Mouse (Mus musculus) kidney, embryonic 15.5 days (tissue): ENCODE measurements around the gene Ugt1a7c. TPM values are rescaled to one million over a fixed set of nuclear protein-coding genes. Genes with fewer than 3 reads are reported as not detected.
A peak's percentile ranks its signal among the peaks of the same experiment; 100 is the strongest.

ENCODE experiments used
- ATAC-seq: fragments of 200-750 bp; cut with Nextera tagmentation; replicated peaks from 2 replicates; pipeline ENCODE4 v1.8.0; 2017; ENCODE audit warnings: moderate TSS enrichment; ENCODE audit not compliant: low FRiP score
- H3K27ac ChIP-seq: fragments of 300-500 bp; sonication (generic); 2 replicates; pipeline ENCODE4 v1.5.1; 2015; ENCODE audit warnings: mild to moderate bottlenecking, inconsistent platforms
- H3K27me3 ChIP-seq: fragments of 300-500 bp; sonication (generic); 2 replicates; pipeline ENCODE4 v1.6.1; 2015; ENCODE audit warnings: inconsistent platforms
- H3K36me3 ChIP-seq: fragments of 300-500 bp; sonication (generic); 2 replicates; pipeline ENCODE4 v1.6.1; 2015; ENCODE audit warnings: inconsistent platforms
- H3K4me1 ChIP-seq: fragments of 300-500 bp; sonication (generic); 2 replicates; pipeline ENCODE4 v1.6.1; 2015; ENCODE audit warnings: inconsistent platforms
- H3K4me2 ChIP-seq: fragments of 300-500 bp; sonication (generic); 2 replicates; pipeline ENCODE4 v1.6.1; 2015; ENCODE audit warnings: moderate library complexity, mild to moderate bottlenecking, inconsistent platforms
- H3K4me3 ChIP-seq: fragments of 300-500 bp; sonication (generic); replicated peaks from 2 replicates; pipeline ENCODE4 v1.5.1; 2015; ENCODE audit warnings: mild to moderate bottlenecking, inconsistent platforms
- H3K9ac ChIP-seq: fragments of 300-500 bp; sonication (generic); 2 replicates; pipeline ENCODE4 v1.6.1; 2015; ENCODE audit warnings: mild to moderate bottlenecking, inconsistent platforms
- H3K9me3 ChIP-seq: fragments of 300-500 bp; sonication (generic); replicated peaks from 2 replicates; pipeline ENCODE4 v1.6.1; 2016; ENCODE audit warnings: inconsistent platforms
- WGBS: fragments of 180-500 bp; shearing (Covaris S2); methylation state at CpG from one replicate; pipeline ENCODE4 v1.1.7; 2015; ENCODE audit warnings: mixed read lengths; 5-methylcytosine and 5-hydroxymethylcytosine counted together
- polyA plus RNA-seq: library from polyadenylated mRNA; unstranded; fragments of >200 nt; fragmentation: Nextera tagmentation; extraction: Ambion mirVana; gene quantifications from 2 replicates; pipeline ENCODE4 v1.2.1, GENCODE M21; 2015

The Ugt1a7c gene
- polyA plus RNA-seq, 1 experiment from 2014 or later = 8.9 TPM

DNA sequence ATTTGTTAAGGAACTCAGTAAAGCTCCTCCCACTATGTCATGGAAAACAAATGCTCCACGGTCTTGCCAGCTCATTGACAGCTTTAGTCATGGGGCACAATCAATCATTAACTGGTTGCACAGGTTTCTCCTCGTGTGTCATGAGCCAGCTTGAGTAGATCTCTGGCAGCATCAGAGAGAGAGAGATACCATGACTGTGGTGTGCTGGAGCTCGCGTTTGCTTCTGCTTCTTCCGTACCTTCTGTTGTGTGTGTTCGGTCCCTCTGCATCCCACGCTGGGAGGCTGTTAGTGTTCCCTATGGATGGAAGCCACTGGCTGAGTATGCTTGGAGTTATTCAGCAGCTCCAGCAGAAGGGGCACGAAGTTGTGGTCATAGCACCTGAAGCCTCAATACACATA is 117.0 kb downstream of the Ugt1a7c start, which contains the start of gene Ugt1a1:
TSS of gene Ugt1a1 (plus strand) at position 148 of the 400 bp plus-strand sequence.
- Histone ChIP-seq H3K27me3 (no peaks in the 10 kb centered on the region), H3K4me2 (no peak within 1 kb of the TSS), H3K4me3 (no peak within 1 kb of the TSS), H3K4me1 (no peaks in the 10 kb centered on the region), H3K9ac (no peak within 1 kb of the TSS), H3K27ac (no peak within 1 kb of the TSS), H3K36me3 (no peaks in the 10 kb centered on the region), H3K9me3 (peaks cover 50% of the 10 kb centered on the region)
- peak; percentile 34; the same call in 1 of the 2 replicates for ATAC-seq
- 69% methylated on average over 8 of the region's 8 CpGs for WGBS

DNA sequence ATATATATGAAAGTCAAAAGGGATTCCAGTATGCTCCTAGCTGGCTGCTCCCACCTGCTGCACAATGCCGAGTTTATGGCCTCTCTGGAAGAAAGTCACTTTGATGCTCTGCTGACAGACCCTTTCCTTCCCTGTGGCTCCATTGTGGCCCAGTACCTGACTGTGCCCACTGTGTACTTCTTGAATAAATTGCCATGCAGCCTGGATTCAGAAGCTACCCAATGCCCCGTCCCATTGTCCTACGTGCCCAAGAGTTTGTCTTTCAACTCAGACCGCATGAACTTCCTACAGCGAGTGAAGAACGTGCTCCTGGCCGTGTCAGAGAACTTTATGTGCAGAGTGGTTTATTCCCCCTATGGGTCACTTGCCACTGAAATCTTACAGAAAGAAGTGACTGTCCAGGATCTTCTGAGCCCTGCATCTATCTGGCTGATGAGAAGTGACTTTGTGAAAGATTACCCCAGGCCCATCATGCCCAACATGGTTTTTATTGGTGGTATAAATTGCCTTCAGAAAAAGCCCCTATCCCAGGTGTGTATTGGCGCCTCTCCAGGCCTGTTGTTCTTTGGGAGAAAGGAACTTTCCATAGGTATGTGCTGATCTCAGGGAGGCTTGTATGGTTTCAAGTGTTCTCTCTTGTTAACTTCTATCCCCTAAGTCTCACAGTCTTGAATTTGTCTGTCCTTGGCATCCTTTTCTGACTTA is 117.6 kb downstream of the Ugt1a7c start:
- Histone ChIP-seq H3K4me2 (no peak overlapping the region), H3K4me1 (no peaks in the 10 kb centered on the region), H3K36me3 (no peaks in the 10 kb centered on the region), H3K9ac (no peak overlapping the region), H3K4me3 (no peak overlapping the region), H3K27me3 (no peaks in the 10 kb centered on the region), H3K9me3 (peaks cover 57% of the 10 kb centered on the region), H3K27ac (no peak overlapping the region)
- peak; percentile 19; the same call in 1 of the 2 replicates for ATAC-seq
- 61% methylated on average over 8 of the region's 8 CpGs for WGBS

DNA sequence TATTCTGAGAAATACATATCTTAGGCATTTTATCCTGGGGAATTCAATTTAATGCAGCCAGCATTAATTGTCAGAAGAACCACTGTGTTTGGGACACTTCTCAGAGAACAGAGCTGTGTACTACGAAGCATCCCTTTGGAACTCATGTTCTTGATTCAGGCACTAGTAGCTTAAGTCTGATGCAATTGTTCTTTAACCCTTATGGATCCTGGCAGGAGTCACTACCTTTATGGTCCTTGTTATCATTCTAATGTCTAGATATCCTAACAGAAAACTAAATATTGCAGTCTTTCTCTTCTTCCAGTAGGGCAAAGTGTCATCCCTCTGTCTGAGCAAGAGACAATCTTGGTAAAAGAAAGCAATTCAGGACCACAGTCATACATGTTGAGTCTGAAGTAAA is 118.2 kb downstream of the Ugt1a7c start:
- 81% methylated on average over 1 of the region's 1 CpGs for WGBS

DNA sequence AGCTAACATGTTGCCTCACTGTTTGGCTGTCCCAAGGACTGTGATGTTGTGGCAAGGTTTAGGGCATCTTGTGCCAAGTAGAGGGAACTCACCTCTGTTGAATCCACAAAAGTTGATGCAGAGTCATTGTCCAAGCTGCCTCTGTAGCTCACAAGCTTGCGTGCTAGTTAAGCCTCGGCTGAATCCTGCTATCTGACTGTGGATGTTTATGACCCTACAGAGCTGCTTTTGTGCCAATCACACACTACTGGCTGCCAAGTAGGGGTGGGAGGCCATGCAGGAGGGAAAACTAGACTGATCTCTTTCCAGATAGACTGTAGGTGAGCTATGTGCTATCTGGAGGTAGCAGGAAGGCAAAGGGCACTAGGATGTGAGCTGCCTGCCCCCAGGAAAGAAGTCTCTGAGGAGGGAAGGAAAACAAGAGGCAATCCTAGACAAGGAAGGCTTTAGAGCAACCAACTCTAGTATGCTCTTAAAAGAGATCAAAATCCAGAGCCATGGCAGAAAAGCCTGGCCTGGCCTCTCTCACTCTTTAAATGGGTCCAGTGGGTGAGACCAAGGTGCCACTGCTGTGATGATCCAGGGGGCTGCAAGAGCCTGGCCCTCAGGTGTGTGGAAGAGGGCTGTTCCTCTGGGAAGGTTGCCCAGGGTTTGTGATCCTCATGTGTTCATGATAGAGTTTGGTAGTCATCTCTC is 119.1 kb downstream of the Ugt1a7c start:
- 76% methylated on average over 2 of the region's 2 CpGs for WGBS
- H3K9ac ChIP-seq = no peak overlapping the region
- no peak overlapping the region for H3K27ac ChIP-seq
- peaks cover 59% of the 10 kb centered on the region for H3K9me3 ChIP-seq
- no peak overlapping the region for H3K4me3 ChIP-seq
- no peak overlapping the region for H3K4me2 ChIP-seq
- H3K36me3 ChIP-seq = no peaks in the 10 kb centered on the region
- H3K4me1 ChIP-seq = no peaks in the 10 kb centered on the region
- H3K27me3 ChIP-seq = no peaks in the 10 kb centered on the region
- no peak for ATAC-seq

More for the DNA sequence above, 118.2 kb downstream of the Ugt1a7c start:
- no peaks in the 10 kb centered on the region for H3K27me3 ChIP-seq
- H3K27ac ChIP-seq = no peak overlapping the region
- no peak for ATAC-seq
- no peaks in the 10 kb centered on the region for H3K4me1 ChIP-seq
- peaks cover 59% of the 10 kb centered on the region for H3K9me3 ChIP-seq
- H3K36me3 ChIP-seq = no peaks in the 10 kb centered on the region
- H3K4me2 ChIP-seq = no peak overlapping the region
- H3K9ac ChIP-seq = no peak overlapping the region
- H3K4me3 ChIP-seq = no peak overlapping the region

DNA sequence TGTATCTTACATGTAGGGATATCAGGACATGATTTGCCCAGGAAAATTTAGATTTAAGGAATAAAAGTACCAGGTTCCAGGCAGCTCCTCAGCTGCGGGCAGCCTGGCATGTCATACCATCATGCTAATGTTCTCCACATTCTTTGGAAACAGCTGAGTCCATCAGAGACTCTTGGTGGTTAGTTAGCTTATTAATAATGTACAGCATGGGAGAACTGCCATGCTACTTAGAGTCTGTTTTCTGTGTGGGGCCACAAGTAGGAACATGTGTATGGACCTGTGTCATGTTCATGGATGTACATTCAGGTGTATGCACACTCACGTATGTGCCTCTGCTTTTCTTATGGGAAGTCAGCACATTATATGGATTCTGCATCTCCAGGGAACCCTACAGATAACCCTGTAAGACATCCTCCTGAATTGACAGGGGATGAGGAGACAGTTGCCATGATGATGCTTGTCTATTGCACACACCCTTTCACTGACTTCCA is 119.6 kb downstream of the Ugt1a7c start:
- 79% methylated on average over 2 of the region's 2 CpGs for WGBS
- no peak for ATAC-seq
- no peaks in the 10 kb centered on the region for H3K27me3 ChIP-seq
- H3K9me3 ChIP-seq = peaks cover 59% of the 10 kb centered on the region
- no peak overlapping the region for H3K9ac ChIP-seq
- no peaks in the 10 kb centered on the region for H3K4me1 ChIP-seq
- no peak overlapping the region for H3K27ac ChIP-seq
- H3K36me3 ChIP-seq = no peaks in the 10 kb centered on the region
- no peak overlapping the region for H3K4me2 ChIP-seq
- H3K4me3 ChIP-seq = no peak overlapping the region

DNA sequence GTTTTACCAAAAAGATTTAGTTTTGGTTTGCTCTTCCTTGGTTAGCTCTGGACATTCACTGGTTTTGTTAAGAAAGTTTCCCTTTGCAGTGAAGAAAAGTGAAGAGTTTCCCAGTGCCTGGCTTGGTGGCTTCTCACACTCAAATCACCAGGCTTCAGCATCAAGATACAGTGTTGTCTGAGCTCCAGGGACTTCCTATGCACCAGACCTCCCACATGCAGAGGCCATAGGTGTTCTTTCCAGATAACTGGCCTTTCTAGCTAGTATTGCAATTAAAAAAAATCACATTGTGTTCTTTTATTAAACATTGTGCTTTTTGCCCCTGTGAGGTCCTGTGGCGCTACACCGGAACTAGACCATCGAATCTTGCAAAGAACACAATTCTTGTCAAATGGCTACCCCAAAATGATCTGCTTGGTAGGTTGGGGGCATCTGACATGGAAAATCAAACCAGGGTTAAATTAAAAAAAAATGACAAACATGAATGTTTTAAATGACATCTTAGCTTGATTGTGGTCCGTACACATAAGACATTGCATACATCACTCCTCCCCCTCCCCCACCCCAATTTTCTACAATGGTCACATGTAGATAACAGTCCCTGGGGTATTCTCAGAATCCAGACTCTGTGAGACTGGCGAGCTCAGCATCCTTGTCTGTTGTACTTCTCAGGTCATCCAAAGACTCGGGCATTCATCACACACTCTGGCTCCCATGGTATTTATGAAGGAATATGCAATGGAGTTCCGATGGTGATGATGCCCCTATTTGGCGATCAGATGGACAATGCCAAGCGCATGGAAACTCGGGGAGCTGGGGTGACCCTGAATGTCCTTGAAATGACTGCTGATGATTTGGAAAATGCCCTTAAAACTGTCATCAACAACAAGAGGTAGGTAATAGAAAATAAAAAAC is 120.9 kb downstream of the Ugt1a7c start:
- no peak overlapping the region for H3K4me2 ChIP-seq
- H3K27ac ChIP-seq = no peak overlapping the region
- 73% methylated on average over 10 of the region's 10 CpGs for WGBS
- H3K36me3 ChIP-seq = no peaks in the 10 kb centered on the region
- 0 out of 2 replicates have a peak, but pooled peaks have one; percentile 2 for ATAC-seq
- no peak overlapping the region for H3K4me3 ChIP-seq
- H3K27me3 ChIP-seq = no peaks in the 10 kb centered on the region
- no peak overlapping the region for H3K9ac ChIP-seq
- H3K4me1 ChIP-seq = no peaks in the 10 kb centered on the region
- peaks cover 59% of the 10 kb centered on the region for H3K9me3 ChIP-seq

DNA sequence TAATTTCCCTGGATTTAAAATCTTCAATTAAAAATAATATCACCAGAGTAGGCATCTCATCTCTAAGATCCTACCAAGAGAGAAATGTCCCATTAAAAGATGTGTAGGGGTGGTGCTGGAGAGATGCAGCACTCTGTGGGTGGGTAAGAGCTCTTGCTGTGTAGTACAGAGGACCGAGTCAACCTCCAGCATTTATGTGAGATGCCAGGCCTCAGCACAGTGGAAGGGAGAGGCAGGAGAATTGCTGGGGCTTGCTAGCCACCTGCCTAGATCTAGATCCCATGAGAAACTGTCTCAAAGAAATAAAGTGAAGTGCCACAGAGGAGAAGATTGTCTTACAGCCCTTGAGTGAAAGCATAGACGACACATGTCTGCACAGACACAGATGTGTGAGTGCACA is 121.7 kb downstream of the Ugt1a7c start:
- Histone ChIP-seq H3K36me3 (no peaks in the 10 kb centered on the region), H3K27ac (no peak overlapping the region), H3K9ac (no peak overlapping the region), H3K4me1 (no peaks in the 10 kb centered on the region), H3K4me3 (no peak overlapping the region), H3K27me3 (no peaks in the 10 kb centered on the region), H3K9me3 (peaks cover 56% of the 10 kb centered on the region), H3K4me2 (no peak overlapping the region)
- 58% methylated on average over 2 of the region's 2 CpGs for WGBS
- no peak for ATAC-seq

DNA sequence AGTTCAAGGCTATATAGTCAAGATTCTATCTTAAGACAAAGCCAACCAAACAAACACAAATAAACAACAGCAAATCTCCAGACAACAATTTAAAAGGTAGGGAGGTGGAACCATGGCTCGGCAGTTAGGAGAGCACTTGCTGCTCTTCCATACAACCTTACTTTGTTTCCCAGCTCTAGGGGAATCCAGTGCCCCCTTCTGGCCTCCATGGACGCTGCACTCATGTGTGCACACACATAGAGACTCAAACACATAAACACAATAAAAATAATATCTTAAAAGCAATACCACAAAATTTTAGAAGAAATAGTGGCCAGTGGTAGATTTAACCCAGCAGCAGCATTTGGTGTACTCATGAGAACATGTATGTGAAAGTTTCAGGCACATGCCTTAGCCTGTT is 122.3 kb downstream of the Ugt1a7c start:
- no peak overlapping the region for H3K4me3 ChIP-seq
- ATAC-seq = no peak
- no peaks in the 10 kb centered on the region for H3K36me3 ChIP-seq
- H3K27ac ChIP-seq = no peak overlapping the region
- H3K4me1 ChIP-seq = no peaks in the 10 kb centered on the region
- peaks cover 50% of the 10 kb centered on the region for H3K9me3 ChIP-seq
- WGBS = 64% methylated on average over 2 of the region's 2 CpGs
- no peaks in the 10 kb centered on the region for H3K27me3 ChIP-seq
- no peak overlapping the region for H3K4me2 ChIP-seq
- no peak overlapping the region for H3K9ac ChIP-seq

DNA sequence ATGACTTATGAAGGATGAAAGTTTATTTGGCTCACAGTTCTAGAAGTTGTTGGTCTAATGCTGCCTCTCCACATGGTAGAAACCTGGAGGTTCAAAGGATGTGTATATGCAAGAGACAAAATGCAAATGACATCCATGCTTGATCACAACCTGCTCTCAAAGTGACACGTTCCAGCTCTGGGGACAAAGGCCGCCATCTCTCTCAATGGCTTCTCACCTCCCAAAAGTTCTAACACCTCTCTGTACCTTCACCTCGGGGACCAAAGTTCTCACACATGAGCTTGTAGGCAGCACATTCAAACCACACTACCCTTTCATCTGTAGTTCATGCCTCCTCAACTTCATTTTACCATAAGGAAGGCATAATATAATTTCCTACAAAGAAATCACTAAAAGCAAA is 122.7 kb downstream of the Ugt1a7c start:
- Histone ChIP-seq H3K4me2 (no peak overlapping the region), H3K27me3 (no peaks in the 10 kb centered on the region), H3K9me3 (peaks cover 46% of the 10 kb centered on the region), H3K9ac (no peak overlapping the region), H3K36me3 (no peaks in the 10 kb centered on the region), H3K4me1 (no peaks in the 10 kb centered on the region), H3K4me3 (no peak overlapping the region), H3K27ac (no peak overlapping the region)
- ATAC-seq = no peak
- WGBS = 39% methylated on average over 3 of the region's 3 CpGs

DNA sequence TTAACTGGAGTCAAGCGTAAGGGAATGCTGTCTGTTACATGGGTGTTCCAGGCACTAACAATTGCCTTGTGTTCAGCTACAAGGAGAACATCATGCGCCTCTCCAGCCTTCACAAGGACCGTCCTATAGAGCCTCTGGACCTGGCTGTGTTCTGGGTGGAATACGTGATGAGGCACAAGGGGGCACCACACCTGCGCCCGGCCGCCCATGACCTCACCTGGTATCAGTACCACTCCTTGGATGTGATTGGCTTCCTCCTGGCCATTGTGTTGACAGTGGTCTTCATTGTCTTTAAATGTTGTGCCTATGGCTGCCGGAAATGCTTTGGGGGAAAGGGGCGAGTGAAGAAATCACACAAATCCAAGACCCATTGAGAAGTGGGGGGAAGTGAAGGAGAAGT is 123.2 kb downstream of the Ugt1a7c start:
- Histone ChIP-seq H3K27me3 (no peaks in the 10 kb centered on the region), H3K4me2 (no peak overlapping the region), H3K4me3 (no peak overlapping the region), H3K9ac (no peak overlapping the region), H3K36me3 (no peaks in the 10 kb centered on the region), H3K4me1 (no peaks in the 10 kb centered on the region), H3K27ac (no peak overlapping the region), H3K9me3 (peaks cover 41% of the 10 kb centered on the region)
- ATAC-seq = no peak
- 75% methylated on average over 9 of the region's 9 CpGs for WGBS

DNA sequence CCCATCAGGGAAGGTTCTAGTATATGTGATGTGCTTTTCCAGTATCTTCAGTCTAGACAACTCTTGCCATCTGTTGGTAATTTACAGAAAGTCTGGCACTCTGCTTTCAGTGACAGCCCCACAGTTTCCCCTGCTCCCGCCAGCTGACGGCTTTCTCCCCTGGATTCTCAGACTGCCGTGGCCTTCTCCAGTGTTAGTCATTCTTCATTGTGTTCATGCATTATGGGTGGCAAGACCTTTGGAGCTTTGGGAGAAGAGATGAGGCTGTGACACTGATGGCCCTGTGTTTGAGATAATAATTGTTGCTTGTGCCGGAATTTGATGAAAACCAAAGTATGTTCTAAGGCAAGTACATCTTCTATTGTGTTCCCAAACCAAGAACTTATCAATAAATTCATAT is 123.7 kb downstream of the Ugt1a7c start:
- Histone ChIP-seq H3K27ac (no peak overlapping the region), H3K4me2 (no peak overlapping the region), H3K27me3 (no peaks in the 10 kb centered on the region), H3K9me3 (peaks cover 36% of the 10 kb centered on the region), H3K4me3 (no peak overlapping the region), H3K36me3 (no peaks in the 10 kb centered on the region), H3K9ac (no peak overlapping the region), H3K4me1 (no peaks in the 10 kb centered on the region)
- 52% methylated on average over 4 of the region's 4 CpGs for WGBS
- no peak for ATAC-seq

DNA sequence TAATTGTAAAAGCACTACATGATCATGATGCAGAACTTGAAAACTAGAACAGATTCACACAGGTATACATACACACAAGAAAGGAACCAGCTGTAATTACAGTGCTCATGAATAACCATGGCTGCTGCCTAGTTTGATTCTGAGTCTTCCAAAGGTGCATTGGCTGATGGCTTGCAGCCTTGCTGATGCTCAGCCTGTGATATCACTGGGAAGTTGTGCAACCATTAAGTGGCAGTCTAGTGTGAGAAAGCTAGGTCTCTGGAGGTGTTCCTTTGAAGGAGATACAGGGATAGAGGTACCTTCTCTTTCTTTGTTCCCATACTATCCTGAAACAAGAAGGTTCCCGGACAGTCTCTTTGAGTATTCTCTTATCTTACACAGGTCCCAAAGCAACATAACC is 124.2 kb downstream of the Ugt1a7c start:
- H3K27ac ChIP-seq = no peak overlapping the region
- H3K4me1 ChIP-seq = no peaks in the 10 kb centered on the region
- WGBS = 14% methylated on average over 1 of the region's 1 CpGs
- H3K9me3 ChIP-seq = peaks cover 31% of the 10 kb centered on the region
- H3K36me3 ChIP-seq = no peaks in the 10 kb centered on the region
- no peak overlapping the region for H3K4me2 ChIP-seq
- H3K4me3 ChIP-seq = no peak overlapping the region
- no peaks in the 10 kb centered on the region for H3K27me3 ChIP-seq
- no peak for ATAC-seq
- H3K9ac ChIP-seq = no peak overlapping the region
